Mouse (Mus musculus) G1E (cell line): ENCODE measurements around the gene Adgrv1.

Source experiments
- CTCF ChIP-seq: IDR thresholded peaks from 2 replicates; pipeline ENCODE4 v1.5.1; 2012; ENCODE audit warnings: low read depth, low read length, inconsistent platforms, mixed read lengths
- GATA1 ChIP-seq: IDR thresholded peaks from 2 replicates; pipeline ENCODE4 v1.6.1; 2012; ENCODE audit warnings: borderline replicate concordance, low read length, inconsistent platforms, mixed read lengths
- GATA2 ChIP-seq: IDR thresholded peaks from 2 replicates; pipeline ENCODE4 v1.6.1; 2012; ENCODE audit warnings: low read depth, low read length, inconsistent platforms, borderline replicate concordance
- POLR2AphosphoS5 ChIP-seq: IDR thresholded peaks from 2 replicates; pipeline ENCODE4 v1.6.1; 2012; ENCODE audit warnings: low read depth, low read length, inconsistent platforms; ENCODE audit not compliant: insufficient replicate concordance
- TAL1 ChIP-seq: conservative IDR thresholded peaks from 2 replicates; pipeline ENCODE4 v1.6.1; 2012; ENCODE audit warnings: low read depth, low read length, inconsistent platforms, mixed read lengths

- TF ChIP-seq GATA2 (no peak), CTCF (no peak), GATA1 (no peak), POLR2AphosphoS5 (no peak), TAL1 (no peak)
Observed at GRCm38 (mm10) chr13:81133336-81133735, 499.6 kb downstream of the Adgrv1 start.
